Mouse (Mus musculus): ENCODE measurements around the gene Mmp7.

The Mmp7 gene

DNA sequence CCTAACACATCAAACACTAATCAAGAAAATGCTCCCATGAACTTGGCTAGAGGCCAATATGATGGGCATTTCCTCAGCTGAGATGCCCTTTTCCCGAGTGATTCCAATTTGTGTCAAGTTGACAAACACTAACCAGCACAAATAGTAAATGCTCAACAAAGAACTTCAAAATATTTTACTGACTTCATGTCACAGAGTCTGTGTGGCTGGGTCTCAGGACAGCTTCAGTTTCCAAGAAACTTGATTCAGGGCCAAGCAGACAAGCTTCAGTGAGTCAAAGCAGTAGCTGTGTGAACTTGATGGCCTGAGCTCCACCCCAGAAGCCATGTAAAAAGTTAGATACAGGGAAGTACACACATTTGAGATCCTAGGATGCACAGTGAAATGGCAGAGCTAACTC lies 52.3 kb downstream of the Mmp7 start:
- DNase-seq (ENCODE audit: extremely low spot score): no peak

DNA sequence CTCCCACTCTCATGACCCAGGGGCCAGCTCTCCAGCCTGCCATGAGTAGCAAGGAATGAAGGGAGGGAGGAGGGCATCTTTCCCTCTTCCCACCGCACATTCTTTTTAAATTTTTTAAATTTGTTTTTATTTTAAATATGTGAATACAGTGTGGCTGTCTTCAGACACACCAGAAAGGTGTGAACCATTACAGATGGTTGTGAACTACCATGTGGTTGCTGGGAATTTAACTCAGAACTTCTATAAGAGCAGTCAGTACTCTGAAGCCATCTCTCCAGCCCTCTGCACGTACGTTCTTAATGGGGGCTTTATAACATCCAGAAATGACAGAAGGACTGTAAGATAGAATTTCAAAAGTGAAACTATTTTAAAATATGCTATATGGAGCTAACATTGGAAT lies 57.0 kb downstream of the Mmp7 start:
- DNase-seq (ENCODE audit: extremely low spot score): no peak

Data from embryo, embryonic 9.5 days (tissue).